Comparison of ENCODE assay signal across 14 mouse cellular contexts in the genomic region with DNA sequence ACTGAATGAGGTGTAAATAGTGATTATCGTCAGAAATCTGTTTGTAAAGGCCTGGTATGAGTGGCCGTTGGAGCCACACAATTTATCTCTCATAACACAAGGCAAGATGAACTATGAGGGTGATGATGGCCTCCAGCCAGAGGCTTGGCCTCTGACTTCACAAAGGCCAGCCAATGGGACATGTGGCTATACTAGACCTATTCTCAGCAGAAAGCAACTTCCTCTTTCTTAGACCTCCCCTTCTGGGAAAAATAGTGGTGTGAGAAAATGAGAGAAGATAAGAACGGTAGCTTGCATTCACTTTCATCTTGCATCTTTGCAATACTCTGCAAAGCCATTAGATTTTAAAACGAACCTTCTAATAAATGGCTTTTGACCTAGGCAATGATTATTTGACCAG.
DNase-seq lines count a peak whose midpoint lies in the region; ATAC-seq and TF ChIP-seq lines count a peak whose summit lies in the region.
"Had no signal": no experiment of that assay in that cellular context is flagged by ENCODE, and none has a peak within 500 bp of the region (broad histone marks: within the 10 kb centered on the region; RNA-seq: fewer than 3 reads in every experiment).

No protein-coding gene starts in this region.

- H3K27me3 ChIP-seq in kidney, adult 2 months (replicated peaks; ENCODE audit: control insufficient read depth, insufficient read depth, low read length): no peaks in the 10 kb centered on the region
- no peaks in the 10 kb centered on the region for H3K27me3 ChIP-seq in kidney, embryonic 15.5 days
- H3K27me3 ChIP-seq in liver, embryonic 11.5 days (replicated peaks; ENCODE audit: control insufficient read depth, insufficient read depth, low read length): no peaks in the 10 kb centered on the region
- H3K27me3 ChIP-seq: embryonic facial prominence, embryonic 13.5 days; heart, embryonic 13.5 days; neural tube, embryonic 13.5 days had no signal

- H3K27ac ChIP-seq in kidney, adult 2 months (ENCODE audit: insufficient read depth, low read depth, low read length): no peak overlapping the region
- H3K27ac ChIP-seq in kidney, embryonic 15.5 days: no peak overlapping the region
- no peak overlapping the region for H3K27ac ChIP-seq in liver, embryonic 11.5 days (ENCODE audit: low read depth, low read length)
- H3K27ac ChIP-seq: embryonic facial prominence, embryonic 13.5 days; heart, embryonic 13.5 days; hindbrain, embryonic 10.5 days; neural tube, embryonic 13.5 days had no signal

- TF ChIP-seq POLR2A in kidney, adult 2 months (IDR thresholded peaks at IDR 0.05; ENCODE audit: low read depth, low read length): no peak

- no peaks in the 10 kb centered on the region for H3K36me3 ChIP-seq in kidney, adult 2 months (ENCODE audit: control insufficient read depth, insufficient read depth, low read length)
- no peaks in the 10 kb centered on the region for H3K36me3 ChIP-seq in kidney, embryonic 15.5 days
- no peaks in the 10 kb centered on the region for H3K36me3 ChIP-seq in liver, embryonic 11.5 days (ENCODE audit: control insufficient read depth, insufficient read depth, low read length)
- H3K36me3 ChIP-seq: embryonic facial prominence, embryonic 13.5 days; heart, embryonic 13.5 days; hindbrain, embryonic 10.5 days; neural tube, embryonic 13.5 days had no signal

- peaks cover under 1% of the 10 kb centered on the region; the same call in 1 of the 2 replicates for H3K4me1 ChIP-seq in kidney, adult 2 months (ENCODE audit: control insufficient read depth, insufficient read depth, low read length)
- 0 out of 2 replicates have a peak, but pooled peaks cover under 1% of the 10 kb centered on the region for H3K4me1 ChIP-seq in kidney, embryonic 15.5 days
- peaks cover 10% of the 10 kb centered on the region for H3K4me1 ChIP-seq in liver, embryonic 11.5 days (replicated peaks; ENCODE audit: control insufficient read depth, insufficient read depth, low read length)
- H3K4me1 ChIP-seq: hindbrain, embryonic 10.5 days; neural tube, embryonic 13.5 days had no signal

- no peak overlapping the region for H3K4me3 ChIP-seq in kidney, adult 2 months (ENCODE audit: insufficient read depth, low read depth, low read length)
- H3K4me3 ChIP-seq in kidney, embryonic 15.5 days (replicated peaks): no peak overlapping the region
- H3K4me3 ChIP-seq in liver, embryonic 11.5 days (ENCODE audit: low read depth, low read length): no peak overlapping the region
- H3K4me3 ChIP-seq: embryonic facial prominence, embryonic 13.5 days; heart, embryonic 13.5 days; hindbrain, embryonic 10.5 days; neural tube, embryonic 13.5 days had no signal

- H3K9ac ChIP-seq in kidney, embryonic 15.5 days: no peak overlapping the region
- H3K9ac ChIP-seq in liver, embryonic 11.5 days (ENCODE audit: low read depth, low read length): no peak overlapping the region
- H3K9ac ChIP-seq: embryonic facial prominence, embryonic 13.5 days; heart, embryonic 13.5 days; neural tube, embryonic 13.5 days had no signal

- ATAC-seq in kidney, embryonic 15.5 days (replicated peaks; ENCODE audit: low FRiP score): no peak
- ATAC-seq in hematopoietic stem cell, adult 5-6 weeks (replicated peaks in 1 of 2; ENCODE audit: insufficient read depth in 1 of 2, low FRiP score in 2 of 2, low TSS enrichment in 1 of 2, low read depth in 1 of 2, poor library complexity in 2 of 2, severe bottlenecking in 2 of 2): peak; percentile 95 to 98
- peak; percentile 88 for ATAC-seq in liver, embryonic 11.5 days (replicated peaks; ENCODE audit: low FRiP score)
- ATAC-seq in megakaryocyte progenitor cell, adult 5-6 weeks (replicated peaks; ENCODE audit: poor library complexity): peak; percentile 94

- WGBS in kidney, adult 2 months: 74% methylated on average over 4 of the region's 4 CpGs
- WGBS in kidney, embryonic 15.5 days: 77% methylated on average over 4 of the region's 4 CpGs
- WGBS in liver, embryonic 11.5 days: 40% methylated on average over 4 of the region's 4 CpGs

- no peaks in the 10 kb centered on the region for H3K9me3 ChIP-seq in kidney, embryonic 15.5 days (replicated peaks)
- H3K9me3 ChIP-seq in liver, embryonic 11.5 days (ENCODE audit: control insufficient read depth, low read length): no peaks in the 10 kb centered on the region
- H3K9me3 ChIP-seq: embryonic facial prominence, embryonic 13.5 days; heart, embryonic 13.5 days; hindbrain, embryonic 10.5 days; neural tube, embryonic 13.5 days had no signal

- TF ChIP-seq CTCF in kidney, adult 2 months (conservative IDR thresholded peaks at IDR 0.05; ENCODE audit: insufficient read depth, insufficient read length, low read depth, low read length): no peak

- H3K4me2 ChIP-seq in kidney, embryonic 15.5 days: no peak overlapping the region
- H3K4me2 ChIP-seq in liver, embryonic 11.5 days: no peak overlapping the region
- H3K4me2 ChIP-seq: embryonic facial prominence, embryonic 13.5 days; heart, embryonic 13.5 days; neural tube, embryonic 13.5 days had no signal

- peak; percentile 57 for DNase-seq in kidney, adult 2 months
- DNase-seq in liver, embryonic 11.5 days (ENCODE audit: low spot score): no peak
- no peak for DNase-seq in adrenal gland, adult 18-20 months (ENCODE audit: low spot score in 2 of 2)
- DNase-seq in ovary, adult 18-20 months (ENCODE audit: low spot score): no peak
- no peak for DNase-seq in layer of hippocampus, adult 8-10 months (ENCODE audit: low spot score in 2 of 2)
- DNase-seq: B cell, adult 2 months; cerebellum, adult 11-12 months had no signal
